Mouse (Mus musculus) cerebral cortex, adult 2 months (tissue): ENCODE data around the gene Ccn1.

Experiments
- WGBS: fragments of 180-500 bp; shearing (Covaris S2); methylation state at CpG from one replicate; pipeline ENCODE4 v1.1.7; 2018; 5-methylcytosine and 5-hydroxymethylcytosine counted together

Ccn1 gene

GRCm38 (mm10) chr3:145649852-145650202 lies at the start of gene Ccn1:
Gene Ccn1 (minus strand): TSS chr3:145649981.
- WGBS: 0% methylated on average over 29 of the region's 29 CpGs

DNA sequence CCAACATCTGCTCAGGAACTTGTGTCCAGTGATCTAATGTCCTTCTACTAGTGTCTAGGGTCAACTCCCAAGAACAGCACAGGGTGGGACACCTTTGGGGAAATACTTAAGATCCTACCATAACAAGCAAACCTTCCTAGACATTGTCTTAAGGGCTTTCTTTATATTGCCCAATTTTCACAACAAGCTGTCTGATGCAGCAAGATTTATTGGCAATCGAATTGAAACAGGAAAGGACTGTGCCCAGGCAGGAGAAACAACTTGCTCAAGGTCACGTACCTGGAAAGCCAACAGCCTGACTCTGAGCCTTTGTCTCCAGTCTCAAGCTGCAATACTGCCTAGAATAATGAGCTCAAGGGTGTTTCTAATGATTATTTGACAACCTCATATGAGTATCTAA lies 43.6 kb upstream of the Ccn1 start:
- WGBS: 94% methylated on average over 2 of the region's 2 CpGs

- WGBS: 84% methylated on average over 9 of the region's 9 CpGs
These were observed 42.3 kb upstream of the Ccn1 start for GRCm38 (mm10) chr3:145692037-145692436.

DNA sequence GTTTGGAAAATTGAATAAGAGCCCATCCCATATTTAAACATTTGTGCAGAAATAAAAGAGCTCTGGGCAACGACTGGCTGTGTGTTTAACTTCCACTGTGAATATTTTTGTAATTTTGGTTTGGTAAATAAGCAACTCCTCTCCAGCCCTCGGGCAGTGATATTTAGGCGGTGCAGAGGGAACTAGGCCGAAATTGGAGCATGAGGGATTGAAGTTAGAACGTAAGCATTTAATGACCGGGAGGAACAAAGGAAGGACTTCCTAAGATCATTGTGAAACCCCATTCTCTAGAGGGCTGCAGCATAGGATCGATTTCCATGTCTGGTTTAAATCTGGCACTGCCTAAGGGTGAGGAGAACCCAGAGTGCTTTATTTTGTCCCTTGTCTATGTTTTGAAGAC lies 41.6 kb upstream of the Ccn1 start:
- WGBS: 72% methylated on average over 7 of the region's 7 CpGs

DNA sequence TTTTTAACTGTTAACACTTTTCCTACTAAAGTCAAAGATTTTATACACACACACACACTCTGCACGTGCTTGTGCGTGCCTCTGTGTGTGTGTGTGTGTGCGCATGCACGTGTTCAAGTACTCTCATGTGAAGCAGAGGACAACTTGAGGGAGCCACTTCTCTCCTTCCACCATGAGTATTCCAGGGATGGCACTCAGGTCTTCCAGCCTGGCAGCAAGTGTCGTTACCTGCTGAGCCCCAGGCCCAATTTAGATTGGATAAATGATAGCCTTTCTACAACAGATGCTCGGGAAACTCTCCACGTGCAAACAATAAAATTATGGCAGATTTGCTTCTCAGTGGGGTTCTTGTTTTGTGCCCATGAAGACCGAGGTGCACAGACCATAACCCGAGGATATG lies 39.5 kb upstream of the Ccn1 start:
- 91% methylated on average over 9 of the region's 9 CpGs for WGBS

DNA sequence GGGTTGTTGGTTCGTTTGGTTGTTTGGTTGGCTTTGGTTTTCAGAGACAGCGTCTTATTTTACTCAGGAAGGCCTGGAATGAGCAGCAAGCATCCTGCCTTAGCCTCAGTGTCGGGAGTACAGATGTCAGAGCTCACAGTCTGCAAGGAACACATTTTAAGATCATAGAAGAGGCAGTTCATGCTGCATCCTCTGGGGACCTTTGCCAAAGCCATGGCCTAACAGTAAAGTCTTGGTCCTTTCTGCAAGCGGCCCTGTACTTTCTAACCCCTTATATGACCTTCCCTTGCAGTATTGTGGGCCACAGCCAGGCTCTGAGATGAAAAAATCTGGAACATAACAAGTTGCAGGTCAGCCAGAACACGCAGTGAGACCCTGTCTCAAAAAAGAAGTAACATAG lies 38.1 kb upstream of the Ccn1 start:
- 80% methylated on average over 5 of the region's 5 CpGs for WGBS

GRCm38 (mm10) chr3:145684604-145685441 lies 35.0 kb upstream of the Ccn1 start:
- WGBS: 74% methylated on average over 19 of the region's 19 CpGs

DNA sequence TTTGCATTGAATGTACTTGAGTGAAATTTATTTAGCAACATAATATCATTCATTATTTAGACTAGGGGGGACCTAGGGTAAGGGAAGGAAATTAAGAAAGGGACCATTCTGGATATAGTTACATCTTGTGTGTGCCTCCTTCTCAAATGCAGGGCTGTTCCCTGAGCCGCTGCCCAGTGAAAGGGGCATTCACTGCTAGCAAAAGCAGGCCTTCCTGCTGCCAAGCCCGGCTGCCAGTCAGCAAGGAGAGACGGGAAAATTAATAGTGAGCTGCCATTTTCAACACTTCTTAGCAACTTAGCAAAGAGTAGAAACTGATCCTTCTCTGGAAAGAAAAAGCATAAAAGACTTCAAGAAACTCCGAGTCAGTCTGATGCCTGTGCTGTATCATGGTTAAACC lies 34.4 kb upstream of the Ccn1 start:
- 65% methylated on average over 4 of the region's 4 CpGs for WGBS

DNA sequence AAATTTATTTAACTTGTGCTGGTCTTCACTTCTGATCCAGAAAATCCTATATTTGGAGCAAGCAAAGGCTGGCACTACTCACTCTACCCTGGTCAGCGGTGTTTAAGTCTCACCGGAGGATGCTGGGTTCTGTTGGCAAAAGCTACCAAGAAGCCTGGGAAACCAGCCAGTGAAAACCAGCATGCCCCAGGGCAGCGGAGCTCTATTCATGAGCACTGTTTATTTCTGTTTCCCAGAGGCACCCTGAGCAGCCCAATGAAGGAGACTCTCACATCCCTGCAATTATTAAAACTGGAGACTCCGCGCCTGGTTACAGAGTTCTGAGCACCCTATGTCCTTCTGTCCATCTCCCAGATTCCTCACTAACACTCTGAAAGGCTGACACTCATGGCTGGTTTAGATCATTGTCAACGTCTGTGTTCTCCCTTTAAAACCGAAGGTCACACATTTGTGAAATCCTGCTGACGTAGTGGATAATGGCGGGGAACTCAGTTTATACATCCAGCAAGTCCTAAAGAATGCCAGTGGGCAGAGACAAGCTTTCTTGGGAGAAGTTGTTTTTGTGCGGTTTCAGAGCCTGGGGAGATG lies 31.7 kb upstream of the Ccn1 start:
- 39% methylated on average over 10 of the region's 10 CpGs for WGBS

- 95% methylated on average over 5 of the region's 5 CpGs for WGBS
These were observed 30.9 kb upstream of the Ccn1 start for GRCm38 (mm10) chr3:145680686-145681085.

DNA sequence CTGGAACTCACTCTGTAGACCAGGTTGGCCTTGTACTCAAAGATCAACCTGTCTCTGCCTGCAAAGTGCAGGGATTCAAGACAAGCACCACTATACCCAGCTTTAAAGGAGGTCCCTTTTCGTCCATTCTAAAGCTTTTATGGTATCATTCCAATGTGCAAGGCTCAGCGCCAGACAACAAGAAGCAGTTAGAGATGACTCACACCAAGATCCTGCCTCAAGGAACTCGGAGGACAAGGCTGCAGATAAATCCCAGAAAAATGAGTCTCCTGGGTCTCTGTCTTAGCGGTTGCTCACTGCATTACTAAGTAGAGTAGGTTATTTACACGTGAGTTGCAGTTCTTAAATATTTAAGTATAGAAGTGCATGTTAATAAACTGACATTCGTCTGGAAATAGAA lies 26.4 kb upstream of the Ccn1 start:
- 72% methylated on average over 6 of the region's 6 CpGs for WGBS

GRCm38 (mm10) chr3:145674815-145675214 lies 25.0 kb upstream of the Ccn1 start:
- WGBS: 74% methylated on average over 2 of the region's 2 CpGs

GRCm38 (mm10) chr3:145666383-145666782 lies 16.6 kb upstream of the Ccn1 start:
- 92% methylated on average over 4 of the region's 4 CpGs for WGBS

- WGBS: 53% methylated on average over 14 of the region's 14 CpGs
These were observed 7.4 kb upstream of the Ccn1 start for GRCm38 (mm10) chr3:145656993-145657713.

GRCm38 (mm10) chr3:145654944-145655343 lies 5.2 kb upstream of the Ccn1 start:
- 94% methylated on average over 6 of the region's 6 CpGs for WGBS

DNA sequence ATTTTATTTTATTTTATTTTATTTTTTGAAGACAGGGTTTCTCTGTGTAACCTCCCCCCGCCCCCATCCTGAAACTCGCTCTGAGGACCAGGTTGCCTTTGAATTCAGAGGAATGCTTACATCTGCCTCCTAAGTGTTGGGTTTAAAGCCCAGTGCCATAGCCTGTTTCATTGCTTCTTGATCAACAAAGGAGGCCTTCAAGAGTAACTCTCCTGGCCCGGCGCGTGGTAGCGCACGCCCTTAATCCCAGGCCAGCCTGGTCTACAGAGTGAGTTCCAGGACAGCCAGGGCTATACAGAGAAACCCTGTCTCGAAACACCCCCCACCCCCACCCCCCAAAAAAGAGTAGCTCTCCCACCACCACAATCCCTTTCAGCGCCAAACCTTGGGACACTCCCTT lies 4.2 kb upstream of the Ccn1 start:
- WGBS: 93% methylated on average over 9 of the region's 9 CpGs

DNA sequence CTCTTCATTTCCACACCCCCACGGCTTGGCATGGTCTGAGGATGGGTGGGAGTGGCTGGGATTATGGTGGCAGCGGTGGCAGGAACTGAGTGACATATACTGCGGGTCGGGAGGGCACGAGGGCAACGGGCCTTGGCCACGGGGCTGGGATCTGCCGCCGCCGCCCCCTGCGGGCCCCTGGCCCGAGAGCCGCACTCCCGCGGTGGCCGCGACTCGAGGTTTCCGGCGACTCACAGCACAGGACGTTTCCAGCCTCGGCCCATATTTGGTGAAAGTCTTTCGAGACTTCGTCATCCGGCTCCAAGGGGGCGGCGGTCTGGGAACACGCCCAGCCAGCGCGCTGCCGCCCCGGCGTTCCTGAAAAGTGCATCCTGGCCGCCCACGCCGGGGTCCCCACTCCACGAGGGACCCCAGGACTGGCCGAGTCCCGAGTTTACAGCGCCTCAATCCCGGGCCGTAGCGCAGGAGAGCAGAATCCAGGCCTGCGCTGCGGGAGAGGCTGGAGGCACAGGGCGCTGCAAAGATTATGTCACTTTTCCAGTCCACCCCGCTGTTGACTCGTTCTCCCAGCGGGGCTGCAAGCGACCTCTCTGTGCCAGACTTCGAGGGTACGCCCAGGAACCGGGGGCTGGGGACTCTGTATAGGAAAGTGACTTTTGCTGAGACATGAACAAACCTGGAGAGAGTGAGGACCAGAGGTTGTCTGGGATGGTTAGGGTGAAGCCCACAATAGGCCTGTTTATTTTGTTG lies 3.6 kb upstream of the Ccn1 start:
- WGBS: 3% methylated on average over 53 of the region's 53 CpGs

DNA sequence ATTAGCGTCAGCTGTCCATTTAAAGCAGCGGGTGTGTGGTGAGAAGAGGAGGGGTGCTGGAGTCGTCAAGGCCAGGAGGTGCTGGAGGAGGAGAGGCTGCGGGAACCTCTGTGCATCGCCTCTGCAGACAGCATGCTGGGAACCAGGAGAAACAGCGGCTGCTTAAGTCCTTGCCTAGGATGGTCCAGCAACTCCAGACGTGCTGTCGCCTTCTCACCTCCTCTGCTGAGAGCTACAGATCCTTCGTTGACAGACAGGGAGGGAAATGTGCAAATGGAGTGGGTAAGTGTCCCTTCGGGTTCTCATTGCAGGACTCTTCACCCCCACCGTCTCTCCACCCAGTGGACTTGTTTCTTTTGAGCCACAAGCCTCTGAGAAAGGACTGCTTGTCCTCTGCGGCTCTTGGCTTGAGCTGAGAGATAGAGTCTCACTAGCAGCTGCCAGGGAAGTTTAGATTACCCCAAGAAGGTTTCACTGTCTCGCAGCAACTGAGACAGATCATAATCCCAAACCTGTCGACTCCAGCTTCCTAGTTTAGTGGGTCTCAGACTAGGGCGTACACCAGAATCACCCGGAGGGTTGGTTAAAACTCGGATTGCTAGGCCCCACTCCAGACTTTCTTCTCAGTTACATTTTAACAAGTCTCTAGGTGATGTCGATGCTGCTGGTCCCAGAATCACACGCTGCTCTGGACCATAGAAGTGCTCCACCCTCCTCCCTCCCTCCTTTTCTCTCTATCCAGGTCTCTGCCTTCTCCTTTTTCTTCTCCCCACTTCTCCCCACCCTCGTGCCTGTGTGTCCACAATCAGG lies 2.7 kb upstream of the Ccn1 start:
- 22% methylated on average over 20 of the region's 20 CpGs for WGBS

- 30% methylated on average over 10 of the region's 10 CpGs for whole genome bisulfite sequencing
These were observed 2.2 kb upstream of the Ccn1 start for GRCm38 (mm10) chr3:145651978-145652321.

DNA sequence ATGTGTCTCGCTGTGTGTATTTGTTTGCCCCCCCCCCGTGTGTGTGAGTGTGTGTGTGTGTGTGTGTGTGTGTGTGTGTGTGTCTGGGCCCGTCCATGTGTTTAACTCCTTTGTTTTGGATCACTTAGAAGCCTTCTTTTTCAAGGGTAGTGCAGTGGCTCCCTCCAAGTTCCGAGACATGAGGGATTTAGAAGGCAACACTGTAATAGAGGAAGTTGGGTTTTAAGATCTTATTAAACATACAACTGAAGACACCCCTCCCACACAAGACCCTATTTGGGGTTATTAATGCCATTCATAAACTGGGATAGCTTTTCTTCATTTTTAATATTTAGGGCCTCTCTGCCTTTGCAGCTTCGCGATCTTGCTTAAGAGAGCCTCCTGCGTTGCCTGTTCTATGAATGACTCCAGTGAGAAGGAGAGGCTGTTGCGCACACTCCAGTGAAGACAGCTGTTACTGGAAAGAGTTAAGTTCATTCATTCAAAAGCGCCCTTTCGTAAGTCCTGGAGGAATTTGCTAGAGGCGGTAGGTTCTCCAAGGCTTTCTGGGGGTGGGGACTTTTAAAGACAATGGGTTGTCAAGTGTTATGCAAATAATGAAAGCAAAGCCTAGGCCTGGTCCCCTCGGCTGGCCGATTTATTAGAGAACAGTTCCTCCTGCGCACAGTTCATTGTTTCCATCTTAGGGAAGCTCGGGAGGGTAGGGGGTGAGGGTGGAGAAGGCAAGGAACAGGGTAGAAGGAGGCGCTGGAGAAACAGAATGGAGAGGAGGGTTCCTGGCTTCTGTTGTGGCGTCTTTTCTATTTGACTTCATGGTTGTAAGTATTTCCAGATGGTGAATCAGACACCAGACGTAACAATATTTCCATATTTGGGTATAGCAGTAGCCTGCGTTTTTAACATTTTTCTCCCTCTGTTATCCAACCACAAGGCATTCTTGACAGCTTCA lies 1.5 kb upstream of the Ccn1 start:
- 25% methylated on average over 19 of the region's 19 CpGs for whole genome bisulfite sequencing
